Comparison of ENCODE assay signal across 8 mouse cellular contexts in the genomic region with DNA sequence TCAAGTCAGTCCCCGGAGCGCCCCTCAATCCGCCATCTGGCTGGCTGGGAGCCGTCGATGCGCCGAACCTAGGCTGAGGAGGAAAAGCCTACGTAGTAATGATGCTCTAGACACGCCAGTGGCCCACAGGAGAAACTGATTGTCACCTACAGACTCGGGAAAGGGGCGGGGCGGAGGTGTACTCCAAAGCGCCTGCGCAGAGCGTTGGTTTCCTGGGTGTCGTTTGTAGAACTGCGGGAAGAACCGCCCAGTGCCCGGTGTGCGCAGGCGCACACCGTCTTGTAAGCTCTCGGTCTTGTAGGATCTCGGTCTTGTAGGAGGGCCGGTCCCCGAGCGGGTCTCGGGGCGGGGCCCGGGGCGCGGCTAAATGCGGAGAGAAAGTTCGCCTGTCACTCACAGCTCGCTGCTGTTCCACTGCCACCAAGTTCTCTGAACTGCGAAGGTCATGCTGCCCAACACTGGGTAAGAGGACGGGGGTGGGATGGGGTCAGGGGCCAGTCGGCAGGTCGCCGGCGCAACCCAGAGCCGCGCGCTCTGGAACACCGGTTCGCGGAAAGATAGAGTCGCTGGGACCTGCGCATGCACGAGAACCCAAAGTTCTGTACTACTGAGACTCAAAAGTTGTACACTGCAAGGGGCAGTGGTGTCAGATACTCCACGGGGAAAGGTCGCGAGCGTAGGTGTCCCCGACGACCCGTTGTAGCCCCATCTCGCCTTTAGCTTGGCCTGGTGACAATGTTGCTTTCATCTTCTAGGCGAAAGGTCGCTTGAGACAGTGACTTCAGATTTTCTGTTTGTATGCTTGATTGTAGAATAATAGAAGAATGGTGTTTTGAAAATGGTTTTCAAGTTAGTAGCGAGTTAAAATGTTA. TPM values are rescaled to one million over a fixed set of nuclear protein-coding genes. Genes with fewer than 3 reads are reported as not detected.
DNase-seq lines count a peak whose midpoint lies in the region; ATAC-seq lines count a peak whose summit lies in the region.

TSS of gene Hsdl2 (plus strand) at position 250 of the 872 bp plus-strand sequence.

- no peaks in the 10 kb centered on the region for H3K27me3 ChIP-seq in forebrain, embryonic 14.5 days (replicated peaks; ENCODE audit: control insufficient read depth, insufficient read depth, low read length)
- H3K27me3 ChIP-seq in neural tube, embryonic 15.5 days (replicated peaks): no peaks in the 10 kb centered on the region

- peak within 1 kb of the TSS; percentile 84 for H3K4me2 ChIP-seq in forebrain, embryonic 14.5 days (ENCODE audit: low read length)
- peak within 1 kb of the TSS; percentile 72 for H3K4me2 ChIP-seq in neural tube, embryonic 15.5 days

- intact Hi-C loops in heart, postnatal 14 days (cut with DNase I): no loop called here

- H3K4me3 ChIP-seq in forebrain, embryonic 14.5 days (ENCODE audit: low read depth, low read length): peak within 1 kb of the TSS; percentile 61
- H3K4me3 ChIP-seq in neural tube, embryonic 15.5 days (replicated peaks): peak within 1 kb of the TSS; percentile 66

- peaks cover 11% of the 10 kb centered on the region; the same call in 1 of the 2 replicates for H3K4me1 ChIP-seq in forebrain, embryonic 14.5 days (ENCODE audit: control insufficient read depth, insufficient read depth, low read length)
- peaks cover 20% of the 10 kb centered on the region for H3K4me1 ChIP-seq in neural tube, embryonic 15.5 days

- under 1% methylated on average over 61 of the region's 61 CpGs for WGBS in forebrain, embryonic 14.5 days
- WGBS in neural tube, embryonic 15.5 days: under 1% methylated on average over 61 of the region's 61 CpGs

- peak within 1 kb of the TSS; percentile 86 for H3K27ac ChIP-seq in forebrain, embryonic 14.5 days (ENCODE audit: low read depth, low read length)
- peak within 1 kb of the TSS; percentile 93 for H3K27ac ChIP-seq in neural tube, embryonic 15.5 days (replicated peaks)

- H3K9ac ChIP-seq in forebrain, embryonic 14.5 days (ENCODE audit: low read length): peak within 1 kb of the TSS; percentile 72
- peak within 1 kb of the TSS; percentile 68 for H3K9ac ChIP-seq in neural tube, embryonic 15.5 days (replicated peaks)

- no peaks in the 10 kb centered on the region for H3K9me3 ChIP-seq in forebrain, embryonic 14.5 days (replicated peaks; ENCODE audit: control insufficient read depth, low read length)
- no peaks in the 10 kb centered on the region for H3K9me3 ChIP-seq in neural tube, embryonic 15.5 days (replicated peaks)

- DNase-seq in ES-CJ7 (ENCODE audit: low read depth, low spot score): peak; percentile 99
- DNase-seq in cerebellum, adult 11 months: peak; percentile 99
- DNase-seq in forebrain, embryonic 14.5 days (ENCODE audit: low spot score): peak; percentile 100
- DNase-seq in heart, postnatal 14 days: peak; percentile 97
- peak; percentile 98 for DNase-seq in layer of hippocampus, adult 11-12 months (ENCODE audit: low spot score)
- peak; percentile 99 for DNase-seq in lung, adult 18-20 months
- DNase-seq in testis, postnatal 14 days (ENCODE audit: low spot score): peak; percentile 97

- H3K36me3 ChIP-seq in forebrain, embryonic 14.5 days (ENCODE audit: control insufficient read depth, insufficient read depth, low read length): no peaks in the 10 kb centered on the region
- no peaks in the 10 kb centered on the region for H3K36me3 ChIP-seq in neural tube, embryonic 15.5 days

- peak; percentile 97 for ATAC-seq in forebrain, embryonic 14.5 days
- ATAC-seq in neural tube, embryonic 15.5 days (ENCODE audit: low FRiP score): peak; percentile 95

RNA-seq across cellular contexts. Expression of gene Hsdl2, which starts in this region (rescaled TPM):
- 18.6 and 22.5 TPM in 2 replicates for polyA plus RNA-seq in forebrain, embryonic 14.5 days (2014; fragmentation: Nextera tagmentation; extraction: Ambion mirVana)
- total RNA-seq in heart, postnatal 14 days (2021): 100 to 1,000 TPM; 247 to 266 TPM
- 40.0 and 43.0 TPM in 2 replicates for polyA plus RNA-seq in neural tube, embryonic 15.5 days (2015; fragmentation: Nextera tagmentation; extraction: Ambion mirVana)

Comparison
In these comparisons a context has a peak if more than half of its experiments do, and no peak if none do; other contexts are left out.
1. Peak in every context shown above with its lines: DNase-seq, ATAC-seq, H3K4me3 ChIP-seq and H3K27ac ChIP-seq.